Comparison of ENCODE assay signal across 8 mouse cellular contexts in the genomic region with DNA sequence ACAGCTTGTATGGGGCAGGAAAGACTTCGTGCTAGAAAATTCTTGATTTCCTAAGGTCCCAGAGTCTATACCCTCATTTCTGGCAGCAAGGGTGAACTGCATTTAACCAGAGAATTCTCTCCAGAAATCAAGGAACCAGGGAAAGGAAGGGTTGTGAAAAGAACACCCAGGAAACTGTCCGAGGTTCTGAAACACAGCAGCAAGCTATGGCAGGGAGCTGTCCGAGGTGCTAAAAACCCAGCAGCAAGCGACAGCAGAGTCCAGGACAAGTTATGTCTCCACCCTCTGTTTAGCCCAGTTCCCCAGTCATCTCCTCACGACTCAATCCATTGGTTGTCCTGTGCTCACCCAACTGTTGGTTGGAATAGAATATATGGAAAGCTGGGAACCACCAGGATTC.
DNase-seq lines count a peak whose midpoint lies in the region; ATAC-seq and TF ChIP-seq lines count a peak whose summit lies in the region.

No protein-coding gene starts in this region.

- TF ChIP-seq CTCF in lung, adult 2 months (IDR thresholded peaks at IDR 0.05; ENCODE audit: insufficient read depth, low read length), result no peak

- no peaks in the 10 kb centered on the region for H3K36me3 ChIP-seq in heart, embryonic 10.5 days
- H3K36me3 ChIP-seq in heart, embryonic 11.5 days (ENCODE audit: control insufficient read depth, insufficient read depth, low read length), result no peaks in the 10 kb centered on the region

- peaks cover 18% of the 10 kb centered on the region; the same call in 1 of the 2 replicates for H3K27me3 ChIP-seq in heart, embryonic 10.5 days (ENCODE audit: insufficient read depth, poor library complexity, severe bottlenecking)
- H3K27me3 ChIP-seq in heart, embryonic 11.5 days (ENCODE audit: control insufficient read depth, insufficient read depth, low read length), result no peaks in the 10 kb centered on the region; the same call in 1 of the 2 replicates

- ATAC-seq in heart, embryonic 11.5 days (replicated peaks; ENCODE audit: insufficient number of reproducible peaks, low FRiP score, low TSS enrichment), result no peak

- 12% methylated on average over 5 of the region's 5 CpGs for WGBS in heart, embryonic 10.5 days
- 4% methylated on average over 5 of the region's 5 CpGs for WGBS in heart, embryonic 11.5 days (ENCODE audit: insufficient replicate concordance)
- 9% methylated on average over 5 of the region's 5 CpGs for WGBS in lung, adult 2 months

- no peak overlapping the region for H3K4me3 ChIP-seq in heart, embryonic 10.5 days
- no peak overlapping the region for H3K4me3 ChIP-seq in heart, embryonic 11.5 days (ENCODE audit: low read depth, low read length)
- no peak overlapping the region for H3K4me3 ChIP-seq in lung, adult 2 months (replicated peaks; ENCODE audit: extremely low read depth, low read depth, low read length)

- H3K9me3 ChIP-seq in heart, embryonic 10.5 days, result no peaks in the 10 kb centered on the region
- no peaks in the 10 kb centered on the region for H3K9me3 ChIP-seq in heart, embryonic 11.5 days (replicated peaks; ENCODE audit: control insufficient read depth, low read length)

- DNase-seq in heart, embryonic 10.5 days (ENCODE audit: low spot score), result peak; percentile 89
- DNase-seq in CD4-positive helper T cell, adult 2 months (ENCODE audit: low read depth, low spot score), result peak; percentile 15
- peak; percentile 73 for DNase-seq in adrenal gland, postnatal 25 days
- DNase-seq in heart, postnatal 10 days, result peak; percentile 85 to 90
- DNase-seq in lung, adult 2 months, result peak; percentile 42
- peak; percentile 47 for DNase-seq in thymus, postnatal 0 days (ENCODE audit: low spot score)
- DNase-seq in left cerebral cortex, adult 8-10 months (ENCODE audit: low spot score in 2 of 2), result no peak

- H3K9ac ChIP-seq in heart, embryonic 11.5 days (ENCODE audit: low read depth, low read length), result no peak overlapping the region

- no peak overlapping the region for H3K27ac ChIP-seq in heart, embryonic 10.5 days
- H3K27ac ChIP-seq in heart, embryonic 11.5 days (ENCODE audit: low read depth, low read length), result no peak overlapping the region

- H3K4me2 ChIP-seq in heart, embryonic 11.5 days, result no peak overlapping the region

- no peak for TF ChIP-seq POLR2A in lung, adult 2 months (IDR thresholded peaks at IDR 0.05; ENCODE audit: borderline replicate concordance, extremely low read depth, low read depth, low read length)

- no peaks in the 10 kb centered on the region for H3K4me1 ChIP-seq in heart, embryonic 10.5 days
- H3K4me1 ChIP-seq in heart, embryonic 11.5 days (ENCODE audit: control insufficient read depth, insufficient read depth, low read length), result no peaks in the 10 kb centered on the region
- no peaks in the 10 kb centered on the region for H3K4me1 ChIP-seq in lung, adult 2 months (ENCODE audit: control insufficient read depth, insufficient read depth, low read length)

- intact Hi-C loops in heart, postnatal 10 days (cut with DNase I), result no loop called here

Comparison
In these comparisons a context has a peak if more than half of its experiments do, and no peak if none do; other contexts are left out.
1. DNase-seq: peak in heart, embryonic 10.5 days (single experiment), CD4-positive helper T cell, adult 2 months (single experiment), adrenal gland, postnatal 25 days (single experiment), heart, postnatal 10 days (2 of 2), lung, adult 2 months (single experiment) and thymus, postnatal 0 days (single experiment); none in left cerebral cortex, adult 8-10 months (0 of 2).